Mouse (Mus musculus): Measurements from ENCODE around the gene Gpr162.

The Gpr162 gene

GRCm38 (mm10) chr6:124881821-124882220, 18.0 kb upstream of the Gpr162 start:
- DNase-seq, result no peak

- DNase-seq, result no peak
Measured at GRCm38 (mm10) chr6:124879390-124879789, 15.6 kb upstream of the Gpr162 start.

- no peak for DNase-seq
Measured at GRCm38 (mm10) chr6:124874348-124874747, 10.6 kb upstream of the Gpr162 start.

- no peak for DNase-seq
Measured at GRCm38 (mm10) chr6:124866560-124866959, 2.8 kb upstream of the Gpr162 start.

GRCm38 (mm10) chr6:124865766-124866362, 2.1 kb upstream of the Gpr162 start:
- DNase-seq, result no peak

GRCm38 (mm10) chr6:124863125-124863657, 592 bp downstream of the Gpr162 start:
- DNase-seq, result no peak

- no peak for DNase-seq
Measured at GRCm38 (mm10) chr6:124862406-124863124, 1.2 kb downstream of the Gpr162 start.

- no peak for DNase-seq
Measured at GRCm38 (mm10) chr6:124861802-124862201, 2.0 kb downstream of the Gpr162 start.

- DNase-seq, result no peak
Measured at GRCm38 (mm10) chr6:124861266-124861665, 2.5 kb downstream of the Gpr162 start.

- DNase-seq, result no peak
Measured at GRCm38 (mm10) chr6:124860511-124860910, 3.3 kb downstream of the Gpr162 start.

- DNase-seq, result peak; percentile 89
Measured at GRCm38 (mm10) chr6:124859725-124860124, 4.1 kb downstream of the Gpr162 start.

GRCm38 (mm10) chr6:124858561-124859318, 5.0 kb downstream of the Gpr162 start:
- DNase-seq, result no peak

- no peak for DNase-seq
Measured at GRCm38 (mm10) chr6:124857840-124858530, 5.8 kb downstream of the Gpr162 start.

- peak; percentile 83 for DNase-seq
Measured at GRCm38 (mm10) chr6:124856916-124857839, 6.6 kb downstream of the Gpr162 start, which contains the start of gene P3h3. TSS of gene P3h3 (minus strand) at chr6:124857752.

GRCm38 (mm10) chr6:124856321-124856720, 7.5 kb downstream of the Gpr162 start:
- no peak for DNase-seq

GRCm38 (mm10) chr6:124854647-124855046, 9.1 kb downstream of the Gpr162 start:
- no peak for DNase-seq

GRCm38 (mm10) chr6:124850535-124850934, 13.2 kb downstream of the Gpr162 start:
- DNase-seq, result no peak

- DNase-seq, result peak; percentile 97
Measured at GRCm38 (mm10) chr6:124847305-124847704, 16.5 kb downstream of the Gpr162 start.

- DNase-seq, result no peak
Measured at GRCm38 (mm10) chr6:124840241-124841167, 23.3 kb downstream of the Gpr162 start, which contains the start of gene Gnb3. TSS of gene Gnb3 (minus strand) at chr6:124840275.

- no peak for DNase-seq
Measured at GRCm38 (mm10) chr6:124839805-124840204, 24.0 kb downstream of the Gpr162 start.
